Mouse (Mus musculus): ENCODE measurements around the gene Prpf19. TPM values are rescaled to one million over a fixed set of nuclear protein-coding genes. Genes with fewer than 3 reads are reported as not detected.
A peak's percentile ranks its signal among the peaks of the same experiment; 100 is the strongest.

Gene Prpf19
- total and polyA plus RNA-seq, 2 experiments from 2014 or later, result 36.8 to 362 TPM

- H3K4me3 ChIP-seq (ENCODE audit: low read depth, low read length), result peak overlapping the region; percentile 70
- H3K4me1 ChIP-seq (ENCODE audit: control insufficient read depth, insufficient read depth), result peaks cover 14% of the 10 kb centered on the region; the same call in 1 of the 2 replicates
- ATAC-seq (ENCODE audit: insufficient read depth, low read depth) (peak; percentile 91), DNase-seq (ENCODE audit: low spot score) (peak; percentile 74)
- H3K4me2 ChIP-seq (ENCODE audit: low read depth, low read length), result peak overlapping the region; percentile 84
- under 1% methylated on average over 42 of the region's 43 CpGs for WGBS
- TF ChIP-seq EP300 (IDR thresholded peaks at IDR 0.05; ENCODE audit: low read depth) (no peak; the same call in 1 of the 2 replicates), CTCF (IDR thresholded peaks at IDR 0.05; ENCODE audit: low read depth) (peak; percentile 12)
- H3K27ac ChIP-seq (ENCODE audit: low read depth), result peak overlapping the region; percentile 52; the same call in 1 of the 2 replicates
- no peaks in the 10 kb centered on the region for H3K27me3 ChIP-seq (ENCODE audit: control insufficient read depth, insufficient read depth, low read length)
- peak overlapping the region; percentile 67 for H3K9ac ChIP-seq (replicated peaks; ENCODE audit: low read depth, low read length)
- H3K9me3 ChIP-seq (replicated peaks; ENCODE audit: control insufficient read depth, low read length), result no peaks in the 10 kb centered on the region
- peaks cover 57% of the 10 kb centered on the region for H3K36me3 ChIP-seq (replicated peaks; ENCODE audit: control insufficient read depth, insufficient read depth, low read length)
These were observed 25.7 kb upstream of the Prpf19 start for GRCm38 (mm10) chr19:10869241-10869885.

- Histone ChIP-seq H3K27me3 (ENCODE audit: control insufficient read depth, insufficient read depth, low read length) (no peaks in the 10 kb centered on the region), H3K36me3 (replicated peaks; ENCODE audit: control insufficient read depth, insufficient read depth, low read length) (peaks cover 52% of the 10 kb centered on the region), H3K27ac (ENCODE audit: low read depth) (peak within 1 kb of the TSS; percentile 52; the same call in 1 of the 2 replicates), H3K4me1 (ENCODE audit: control insufficient read depth, insufficient read depth) (peaks cover 14% of the 10 kb centered on the region; the same call in 1 of the 2 replicates), H3K9ac (replicated peaks; ENCODE audit: low read depth, low read length) (peak within 1 kb of the TSS; percentile 67), H3K4me2 (ENCODE audit: low read depth, low read length) (peak within 1 kb of the TSS; percentile 84), H3K4me3 (ENCODE audit: low read depth, low read length) (peak within 1 kb of the TSS; percentile 70), H3K9me3 (replicated peaks; ENCODE audit: control insufficient read depth, low read length) (no peaks in the 10 kb centered on the region)
- TF ChIP-seq EP300 (IDR thresholded peaks at IDR 0.05; ENCODE audit: low read depth) (no peak), CTCF (IDR thresholded peaks at IDR 0.05; ENCODE audit: low read depth) (no peak)
- WGBS, result 7% methylated on average over 8 of the region's 8 CpGs
- DNase-seq (ENCODE audit: low spot score) (no peak), ATAC-seq (ENCODE audit: insufficient read depth, low read depth) (no peak)
These were observed 25.0 kb upstream of the Prpf19 start, which contains the start of gene Tmem132a for GRCm38 (mm10) chr19:10869886-10870527. Gene Tmem132a (minus strand): TSS chr19:10869940.

GRCm38 (mm10) chr19:10870676-10871075 is 24.4 kb upstream of the Prpf19 start:
- no peak for TF ChIP-seq CTCF (IDR thresholded peaks at IDR 0.05; ENCODE audit: low read depth)
- no peak for TF ChIP-seq EP300 (IDR thresholded peaks at IDR 0.05; ENCODE audit: low read depth)
- Histone ChIP-seq H3K4me3 (ENCODE audit: low read depth, low read length) (no peak overlapping the region), H3K27me3 (ENCODE audit: control insufficient read depth, insufficient read depth, low read length) (no peaks in the 10 kb centered on the region), H3K9me3 (replicated peaks; ENCODE audit: control insufficient read depth, low read length) (no peaks in the 10 kb centered on the region), H3K9ac (replicated peaks; ENCODE audit: low read depth, low read length) (no peak overlapping the region), H3K27ac (ENCODE audit: low read depth) (no peak overlapping the region), H3K4me1 (ENCODE audit: control insufficient read depth, insufficient read depth) (peaks cover 14% of the 10 kb centered on the region; the same call in 1 of the 2 replicates), H3K4me2 (ENCODE audit: low read depth, low read length) (no peak overlapping the region), H3K36me3 (replicated peaks; ENCODE audit: control insufficient read depth, insufficient read depth, low read length) (peaks cover 45% of the 10 kb centered on the region)
- DNase-seq (ENCODE audit: low spot score), result no peak
- ATAC-seq (ENCODE audit: insufficient read depth, low read depth), result no peak
- 88% methylated on average over 3 of the region's 3 CpGs for WGBS

- no peak for ATAC-seq (ENCODE audit: insufficient read depth, low read depth)
- no peaks in the 10 kb centered on the region for H3K9me3 ChIP-seq (replicated peaks; ENCODE audit: control insufficient read depth, low read length)
- peaks cover 38% of the 10 kb centered on the region for H3K36me3 ChIP-seq (replicated peaks; ENCODE audit: control insufficient read depth, insufficient read depth, low read length)
- 73% methylated on average over 14 of the region's 14 CpGs for WGBS
- no peak overlapping the region for H3K4me2 ChIP-seq (ENCODE audit: low read depth, low read length)
- no peak overlapping the region for H3K9ac ChIP-seq (replicated peaks; ENCODE audit: low read depth, low read length)
- DNase-seq (ENCODE audit: low spot score), result no peak
- TF ChIP-seq CTCF (IDR thresholded peaks at IDR 0.05; ENCODE audit: low read depth), result no peak
- no peak for TF ChIP-seq EP300 (IDR thresholded peaks at IDR 0.05; ENCODE audit: low read depth)
- no peak overlapping the region for H3K4me3 ChIP-seq (ENCODE audit: low read depth, low read length)
- H3K27me3 ChIP-seq (ENCODE audit: control insufficient read depth, insufficient read depth, low read length), result no peaks in the 10 kb centered on the region
- peaks cover 14% of the 10 kb centered on the region; the same call in 1 of the 2 replicates for H3K4me1 ChIP-seq (ENCODE audit: control insufficient read depth, insufficient read depth)
- H3K27ac ChIP-seq (ENCODE audit: low read depth), result no peak overlapping the region
These were observed 23.6 kb upstream of the Prpf19 start for GRCm38 (mm10) chr19:10871328-10871961.

GRCm38 (mm10) chr19:10878201-10878837 is 16.7 kb upstream of the Prpf19 start:
- DNase-seq (ENCODE audit: low spot score), result no peak
- Histone ChIP-seq H3K4me3 (ENCODE audit: low read depth, low read length) (no peak overlapping the region), H3K4me1 (ENCODE audit: control insufficient read depth, insufficient read depth) (peaks cover 24% of the 10 kb centered on the region), H3K27ac (ENCODE audit: low read depth) (no peak overlapping the region), H3K4me2 (ENCODE audit: low read depth, low read length) (no peak overlapping the region), H3K36me3 (replicated peaks; ENCODE audit: control insufficient read depth, insufficient read depth, low read length) (peaks cover 18% of the 10 kb centered on the region), H3K9ac (replicated peaks; ENCODE audit: low read depth, low read length) (0 out of 2 replicates have a peak overlapping the region, but pooled peaks have one; percentile 16), H3K9me3 (replicated peaks; ENCODE audit: control insufficient read depth, low read length) (no peaks in the 10 kb centered on the region), H3K27me3 (ENCODE audit: control insufficient read depth, insufficient read depth, low read length) (no peaks in the 10 kb centered on the region)
- ATAC-seq (ENCODE audit: insufficient read depth, low read depth), result no peak
- 76% methylated on average over 7 of the region's 7 CpGs for WGBS
- no peak for TF ChIP-seq CTCF (IDR thresholded peaks at IDR 0.05; ENCODE audit: low read depth)
- no peak for TF ChIP-seq EP300 (IDR thresholded peaks at IDR 0.05; ENCODE audit: low read depth)
